In genomic region chr6:115966227-115966966, GRCm38 (mm10) we compare ENCODE assay signal across 32 mouse cellular contexts. TPM values are rescaled to one million over a fixed set of nuclear protein-coding genes. Genes with fewer than 3 reads are reported as not detected.
DNase-seq lines count a peak whose midpoint lies in the region; TF ChIP-seq lines count a peak whose summit lies in the region.
"Had no signal": no experiment of that assay in that cellular context is flagged by ENCODE, and none has a peak within 500 bp of the region (broad histone marks: within the 10 kb centered on the region; RNA-seq: fewer than 3 reads in every experiment).

No protein-coding gene starts in this region.

- H3K36me3 ChIP-seq in CH12.LX (replicated peaks in 1 of 2; ENCODE audit: control insufficient read depth in 1 of 2, insufficient read depth in 1 of 2, low read length in 1 of 2) (peaks cover 74 to 95% of the 10 kb centered on the region in 2 experiments), ES-E14 (ENCODE audit: control insufficient read depth, insufficient read depth, low read length, poor library complexity, severe bottlenecking) (no peaks in the 10 kb centered on the region)
- H3K36me3 ChIP-seq: embryonic facial prominence, embryonic 12.5 days; forebrain, embryonic 12.5 days; forebrain, embryonic 15.5 days; G1E; heart, embryonic 15.5 days; hindbrain, embryonic 13.5 days had no signal

- H3K9ac ChIP-seq in CH12.LX (ENCODE audit: insufficient read depth, low read depth), result no peak overlapping the region
- H3K9ac ChIP-seq in ES-E14 (ENCODE audit: insufficient read depth, low read depth, low read length, poor library complexity, severe bottlenecking), result no peak overlapping the region
- H3K9ac ChIP-seq: embryonic facial prominence, embryonic 12.5 days; embryonic facial prominence, embryonic 15.5 days; forebrain, embryonic 12.5 days; forebrain, embryonic 15.5 days; heart, embryonic 12.5 days; heart, embryonic 15.5 days; hindbrain, embryonic 13.5 days; intestine, embryonic 15.5 days had no signal

- H3K4me2 ChIP-seq in CH12.LX (ENCODE audit: insufficient read depth, low read depth, poor library complexity, severe bottlenecking), result no peak overlapping the region
- H3K4me2 ChIP-seq: embryonic facial prominence, embryonic 12.5 days; embryonic facial prominence, embryonic 15.5 days; forebrain, embryonic 12.5 days; forebrain, embryonic 15.5 days; heart, embryonic 12.5 days; heart, embryonic 15.5 days; hindbrain, embryonic 13.5 days; intestine, embryonic 15.5 days had no signal

- H3K27me3 ChIP-seq in cerebellum, adult 2 months (ENCODE audit: control insufficient read depth, insufficient read depth, low read length), result no peaks in the 10 kb centered on the region
- H3K27me3 ChIP-seq in CH12.LX (replicated peaks), result no peaks in the 10 kb centered on the region
- H3K27me3 ChIP-seq: embryonic facial prominence, embryonic 12.5 days; embryonic facial prominence, embryonic 15.5 days; forebrain, embryonic 15.5 days; intestine, embryonic 15.5 days had no signal

- no peak for TF ChIP-seq CTCF in cerebellum, adult 2 months (IDR thresholded peaks at IDR 0.05; ENCODE audit: borderline replicate concordance, insufficient read depth, low read depth, low read length)
- no peak for TF ChIP-seq CTCF in CH12.LX (conservative IDR thresholded peaks at IDR 0.05 in 1 of 2, IDR thresholded peaks at IDR 0.05 in 1 of 2; ENCODE audit: low read depth in 2 of 2, low read length in 2 of 2)

- no peak for TF ChIP-seq EP300 in CH12.LX (IDR thresholded peaks at IDR 0.05; ENCODE audit: low read length)

- no peak for DNase-seq in cerebellum, adult 2 months
- DNase-seq in cerebellum, adult 9-10 months, result no peak
- DNase-seq in CH12.LX (ENCODE audit: extremely low read depth) (no peak), ES-E14 (ENCODE audit: low read depth, low spot score) (no peak)
- DNase-seq in layer of hippocampus, postnatal 14 days (ENCODE audit: low spot score in 2 of 2), result no peak
- no peak for DNase-seq in left cerebral cortex, adult 11 months (ENCODE audit: low spot score)
- DNase-seq: adrenal gland, adult 2 months; adrenal gland, postnatal 14 days; gastrocnemius, postnatal 25 days; heart, adult 18-20 months; heart, postnatal 10 days; heart, postnatal 36 days; kidney, adult 11 months; kidney, adult 8-10 months had no signal

- TF ChIP-seq RAD21 in CH12.LX (IDR thresholded peaks at IDR 0.05; ENCODE audit: low read depth, low read length), result no peak

- H3K27ac ChIP-seq in cerebellum, adult 2 months (ENCODE audit: insufficient read depth, low read length), result 0 out of 2 replicates have a peak overlapping the region, but pooled peaks have one; percentile 88
- no peak overlapping the region; the same call in 1 of the 2 replicates for H3K27ac ChIP-seq in CH12.LX (ENCODE audit: insufficient read depth, low read depth)
- no peak overlapping the region for H3K27ac ChIP-seq in ES-E14 (ENCODE audit: insufficient read depth, low read depth, low read length, poor library complexity, severe bottlenecking)
- H3K27ac ChIP-seq: embryonic facial prominence, embryonic 12.5 days; embryonic facial prominence, embryonic 15.5 days; forebrain, embryonic 12.5 days; forebrain, embryonic 15.5 days; heart, embryonic 15.5 days; hindbrain, embryonic 13.5 days; intestine, embryonic 15.5 days had no signal

- H3K9me3 ChIP-seq in CH12.LX (replicated peaks; ENCODE audit: low read length) (no peaks in the 10 kb centered on the region), ES-E14 (ENCODE audit: control insufficient read depth, insufficient read depth, low read depth, low read length) (no peaks in the 10 kb centered on the region)
- H3K9me3 ChIP-seq: embryonic facial prominence, embryonic 12.5 days; embryonic facial prominence, embryonic 15.5 days; forebrain, embryonic 12.5 days; forebrain, embryonic 15.5 days; G1E; heart, embryonic 12.5 days; heart, embryonic 15.5 days; hindbrain, embryonic 10.5 days; hindbrain, embryonic 13.5 days; intestine, embryonic 15.5 days had no signal

- 78% methylated on average over 19 of the region's 19 CpGs for WGBS in cerebellum, adult 2 months

- no peaks in the 10 kb centered on the region for H3K79me2 ChIP-seq in CH12.LX (replicated peaks; ENCODE audit: control insufficient read depth, extremely low read depth, insufficient read depth, poor library complexity, severe bottlenecking)

- no peak for TF ChIP-seq POLR2A in cerebellum, adult 2 months (IDR thresholded peaks at IDR 0.05; ENCODE audit: borderline replicate concordance, insufficient read depth, low read length)
- no peak for TF ChIP-seq POLR2A in CH12.LX (IDR thresholded peaks at IDR 0.05; ENCODE audit: low read depth, low read length)

- dilution Hi-C loops in CH12.LX (cut with MboI; ENCODE audit: extremely low pct_ligation_motif_present, extremely low pct_unique_long_range_greater_than_20kb, low sequenced_read_pairs), result no loop called here

- no peak overlapping the region for H3K4me3 ChIP-seq in cerebellum, adult 2 months (replicated peaks; ENCODE audit: insufficient read depth, low read depth, low read length)
- H3K4me3 ChIP-seq in CH12.LX (replicated peaks in 1 of 3; ENCODE audit: low read depth in 2 of 3, low read length in 2 of 3, poor library complexity in 1 of 3), result no peak overlapping the region
- H3K4me3 ChIP-seq in ES-E14 (ENCODE audit: insufficient read depth in 1 of 2, low read depth in 1 of 2, low read length in 2 of 2, poor library complexity in 1 of 2, severe bottlenecking in 1 of 2), result no peak overlapping the region
- H3K4me3 ChIP-seq: embryonic facial prominence, embryonic 12.5 days; embryonic facial prominence, embryonic 15.5 days; erythroblast, embryonic 14.5 days; forebrain, embryonic 12.5 days; forebrain, embryonic 15.5 days; heart, embryonic 12.5 days; heart, embryonic 15.5 days; hindbrain, embryonic 10.5 days; hindbrain, embryonic 13.5 days; intestine, embryonic 15.5 days had no signal

- in situ Hi-C loops in CH12.LX (cut with MboI; ENCODE audit: low pct_ligation_motif_present, low pct_unique_long_range_greater_than_20kb, low sequenced_read_pairs), result no loop called here
- in situ Hi-C loops in ES-E14 (cut with MboI; ENCODE audit: low sequenced_read_pairs in 2 of 2, unreplicated experiment in 2 of 2), result no loop called here

- peaks cover 59% of the 10 kb centered on the region for H3K4me1 ChIP-seq in cerebellum, adult 2 months (ENCODE audit: control insufficient read depth, insufficient read depth, low read length)
- H3K4me1 ChIP-seq in CH12.LX (ENCODE audit: control insufficient read depth in 1 of 2, insufficient read depth in 2 of 2) (peaks cover 0 to 48% of the 10 kb centered on the region in 2 experiments; a peak in 2 of 4 replicates), ES-E14 (ENCODE audit: control insufficient read depth in 2 of 2, insufficient read depth in 2 of 2, low read length in 2 of 2, poor library complexity in 1 of 2) (peaks cover 0 to 3% of the 10 kb centered on the region in 2 experiments; a peak in 1 of 4 replicates)

TF ChIP-seq in CH12.LX, 34 proteins besides CTCF, POLR2A, EP300 and RAD21:
- TF ChIP-seq SIN3A (IDR thresholded peaks at IDR 0.05; ENCODE audit: low read length) (no peak), USF1 (IDR thresholded peaks at IDR 0.05; ENCODE audit: low read depth, low read length) (no peak), MAFK (IDR thresholded peaks at IDR 0.05; ENCODE audit: insufficient replicate concordance, low read length) (peak; percentile 92)

TF ChIP-seq in ES-E14, 5 proteins besides CTCF, POLR2A, EP300 and RAD21:
- TF ChIP-seq MAFK (IDR thresholded peaks at IDR 0.05; ENCODE audit: insufficient read depth, low read depth, low read length), result peak; percentile 93
- no peak for TF ChIP-seq HCFC1 (IDR thresholded peaks at IDR 0.05; ENCODE audit: borderline replicate concordance, insufficient read depth, low read length)
- TF ChIP-seq ZC3H11A (IDR thresholded peaks at IDR 0.05; ENCODE audit: borderline replicate concordance, low read depth, low read length), result no peak
- TF ChIP-seq CHD2 (IDR thresholded peaks at IDR 0.05; ENCODE audit: low read depth, low read length), result no peak
- no peak for TF ChIP-seq ZNF384 (IDR thresholded peaks at IDR 0.05; ENCODE audit: low read depth, low read length)

RNA-seq across cellular contexts. Expression of gene H1foo, which starts 21.7 kb away (rescaled TPM):
- not detected in 2 replicates for polyA plus RNA-seq in cerebellum, adult 2 months (2012; rRNA removed)
- 0.89 and 1.3 TPM in 2 replicates for total RNA-seq in CH12.LX (2012; rRNA removed)
- 0.77 and 0.90 TPM in 2 replicates for total RNA-seq in CH12.LX (2014; rRNA removed)
- 1.0 and 1.4 TPM in 2 replicates for polyA plus RNA-seq in CH12.LX (2012; ENCODE audit: insufficient read length, low read depth)
- not detected in 2 replicates for total RNA-seq in ES-E14 (2012; rRNA removed)
- total RNA-seq in layer of hippocampus, postnatal 14 days (2021), result not detected
- total RNA-seq: adrenal gland, adult 2 months; adrenal gland, postnatal 14 days; adrenal gland, postnatal 4 days; common myeloid progenitor, adult 5-6 weeks; G1E; gastrocnemius, adult 18-20 months; gastrocnemius, postnatal 25 days; heart, adult 18-20 months; heart, postnatal 10 days; heart, postnatal 36 days had no signal
- polyA plus RNA-seq: adrenal gland, adult 2 months; brain, embryonic 14.5 days; C2C12; CD4-positive, CD25-positive, alpha-beta regulatory T cell, adult 4 months; embryonic facial prominence, embryonic 12.5 days; embryonic facial prominence, embryonic 15.5 days; erythroblast, embryonic 14.5 days; forebrain, embryonic 12.5 days; forebrain, embryonic 15.5 days; G1E; heart, embryonic 12.5 days; heart, embryonic 15.5 days; hindbrain, embryonic 10.5 days; hindbrain, embryonic 13.5 days; hindbrain, embryonic 16.5 days; intestine, embryonic 15.5 days had no signal

RNA-seq across cellular contexts. Expression of gene Plxnd1, which starts 28.4 kb away (rescaled TPM):
- 24.2 and 29.4 TPM in 2 replicates for polyA plus RNA-seq in cerebellum, adult 2 months (2012; rRNA removed)
- total RNA-seq in CH12.LX (2012; rRNA removed), result 69.2 and 73.8 TPM in 2 replicates
- 20.4 and 27.7 TPM in 2 replicates for total RNA-seq in CH12.LX (2014; rRNA removed)
- polyA plus RNA-seq in CH12.LX (2012; ENCODE audit: insufficient read length, low read depth), result 49.3 and 63.2 TPM in 2 replicates
- total RNA-seq in ES-E14 (2012; rRNA removed), result 2.6 and 8.7 TPM in 2 replicates
- total RNA-seq in layer of hippocampus, postnatal 14 days (2021), result 10 to 100 TPM; 40.9 to 47.9 TPM

RNA-seq across cellular contexts. Expression of gene Rho, which starts 34.8 kb away (rescaled TPM):
- 0.79 and 0.89 TPM in 2 replicates for polyA plus RNA-seq in cerebellum, adult 2 months (2012; rRNA removed)
- 0.04 and 0.17 TPM in 2 replicates for total RNA-seq in CH12.LX (2012; rRNA removed)
- 0.04 TPM in 1 of 2 replicates, not detected in the other for total RNA-seq in CH12.LX (2014; rRNA removed)
- polyA plus RNA-seq in CH12.LX (2012; ENCODE audit: insufficient read length, low read depth), result not detected in 2 replicates
- total RNA-seq in ES-E14 (2012; rRNA removed), result 0.13 and 0.42 TPM in 2 replicates
- total RNA-seq in layer of hippocampus, postnatal 14 days (2021), result under 1 TPM; 0.41 to 0.48 TPM
- total RNA-seq: common myeloid progenitor, adult 5-6 weeks; heart, adult 18-20 months; heart, postnatal 36 days had no signal
- polyA plus RNA-seq: CD4-positive, CD25-positive, alpha-beta regulatory T cell, adult 4 months; erythroblast, embryonic 14.5 days; G1E; heart, embryonic 15.5 days had no signal
